Mouse (Mus musculus) heart, adult 8-10 months (tissue): ENCODE measurements around the gene 1700013G24Rik. TPM values are rescaled to one million over a fixed set of nuclear protein-coding genes. Genes with fewer than 3 reads are reported as not detected.

Source experiments
- DNase-seq: peaks from one replicate; pipeline ENCODE4 v3.0.0; 2022; ENCODE audit warnings: low spot score
- total RNA-seq, 4 experiments: library from RNA; stranded (reverse); gene quantifications; 2 replicates each; pipeline ENCODE4 v1.2.4; 2022

1700013G24Rik gene
- total RNA-seq, 4 experiments from 2014 or later = not detected

DNA sequence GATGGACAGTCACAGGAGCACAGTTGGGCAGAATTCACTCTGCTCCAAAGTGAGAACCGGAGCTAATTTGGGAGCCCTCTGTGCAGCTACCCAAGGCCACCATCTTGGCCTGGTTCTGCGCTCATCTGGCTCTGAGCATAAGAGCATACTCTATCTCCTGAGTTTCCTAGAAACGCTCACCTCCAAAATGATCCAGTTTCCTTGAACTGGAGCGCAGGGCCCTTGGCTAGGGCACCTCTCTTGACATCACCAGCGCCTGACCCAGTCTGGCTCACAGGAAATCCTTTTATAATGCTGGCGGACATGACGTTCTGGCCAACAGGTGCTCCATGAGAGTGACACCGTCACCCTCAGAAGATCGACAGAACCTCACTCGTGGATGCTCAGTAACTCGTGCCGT lies 3.5 kb downstream of the 1700013G24Rik start:
- DNase-seq = no peak

DNA sequence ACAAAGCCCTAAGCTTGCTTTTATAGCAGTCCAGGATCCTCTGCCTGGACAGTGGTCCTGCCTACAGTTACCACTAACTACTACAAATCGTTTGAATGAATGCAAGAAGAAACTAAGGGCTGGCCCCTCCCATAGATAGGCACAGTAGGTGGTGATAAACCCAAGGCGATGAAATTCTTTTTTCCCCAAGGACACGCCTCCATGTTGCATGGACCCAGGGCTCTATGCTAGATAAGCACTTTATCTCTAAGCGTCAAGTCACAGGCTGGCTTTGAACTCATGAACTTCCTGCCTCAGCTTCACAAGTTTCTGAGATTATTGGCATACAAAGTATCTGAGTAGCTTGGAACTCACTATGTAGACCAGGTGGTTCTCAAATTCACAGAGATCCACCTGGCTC lies 4.2 kb downstream of the 1700013G24Rik start:
- no peak for DNase-seq

DNA sequence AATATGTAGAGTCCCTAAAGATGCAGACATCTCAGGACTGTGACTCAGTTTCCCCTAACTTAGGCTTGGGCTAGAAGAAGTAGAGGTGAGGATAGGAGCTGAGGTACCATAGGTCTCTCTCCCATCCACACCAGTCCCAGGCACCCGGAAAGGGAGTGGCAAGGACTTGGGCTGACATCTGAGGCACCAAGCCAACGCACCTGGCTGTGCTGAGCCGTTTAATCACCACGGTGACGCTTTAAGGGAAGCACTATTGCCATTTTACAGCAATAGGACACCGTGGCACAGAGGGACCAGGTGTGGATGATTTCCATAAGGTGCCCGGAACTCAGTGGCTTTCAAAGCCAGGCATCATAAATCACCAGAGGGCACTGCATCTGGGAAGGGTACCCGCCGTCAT lies 5.2 kb downstream of the 1700013G24Rik start:
- DNase-seq = no peak

DNA sequence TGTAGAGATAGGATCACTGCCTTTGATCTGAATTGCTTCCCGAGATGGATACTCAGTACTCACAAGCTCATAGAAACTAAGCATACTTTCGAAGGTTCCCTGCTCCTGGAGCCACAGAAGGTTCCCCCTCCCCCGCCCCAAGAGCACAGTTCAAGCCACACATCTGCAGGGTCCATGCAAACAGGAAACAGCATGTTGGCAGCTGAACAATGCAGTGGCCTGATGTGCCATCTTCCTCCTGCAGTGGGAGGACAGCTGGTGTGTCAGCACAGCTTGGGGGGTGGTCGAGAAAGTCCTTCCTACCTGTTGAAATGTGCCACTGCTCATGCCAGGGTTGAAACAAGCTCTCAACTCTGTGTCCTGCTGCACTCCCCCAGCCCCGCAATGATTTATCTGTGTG lies 5.8 kb downstream of the 1700013G24Rik start:
- DNase-seq = no peak

DNA sequence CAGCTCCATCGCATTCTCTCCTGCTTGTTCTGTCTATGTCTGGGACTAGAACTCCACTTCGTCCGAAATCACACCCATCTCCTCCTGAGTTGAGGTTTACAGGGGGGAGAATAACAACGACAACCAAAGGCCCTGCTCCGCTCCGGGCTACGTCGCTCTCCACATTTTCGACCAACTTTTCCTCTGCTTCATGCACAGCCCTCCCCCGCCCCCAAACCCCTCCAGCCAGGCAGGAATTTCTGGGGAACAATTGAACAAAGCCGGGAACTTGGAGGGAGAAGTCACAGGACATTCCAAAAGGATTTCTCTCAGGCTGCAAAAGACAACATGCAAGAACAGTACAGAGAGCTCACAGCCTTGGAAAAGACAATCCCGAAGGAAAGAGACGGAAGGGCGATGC lies 7.6 kb downstream of the 1700013G24Rik start:
- no peak for DNase-seq

DNA sequence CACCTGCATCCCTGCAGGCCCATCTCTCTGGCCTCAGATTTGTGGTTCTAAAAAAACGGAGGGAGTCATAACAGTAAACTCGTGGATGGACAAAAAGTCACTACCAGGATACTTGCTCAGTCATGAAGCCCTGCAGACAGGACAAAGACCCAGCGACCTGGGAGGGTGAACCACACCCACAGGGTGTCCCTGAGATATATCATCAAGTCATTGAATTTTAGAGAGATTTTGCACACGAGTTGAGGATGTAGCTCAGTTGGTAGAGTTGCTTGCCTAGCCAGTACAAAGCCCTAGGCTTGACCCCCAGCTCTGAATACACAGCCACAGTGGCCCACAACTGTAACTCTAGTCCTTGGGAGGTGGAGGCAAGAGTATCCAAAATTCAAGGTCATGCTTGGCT lies 8.1 kb downstream of the 1700013G24Rik start:
- no peak for DNase-seq

DNA sequence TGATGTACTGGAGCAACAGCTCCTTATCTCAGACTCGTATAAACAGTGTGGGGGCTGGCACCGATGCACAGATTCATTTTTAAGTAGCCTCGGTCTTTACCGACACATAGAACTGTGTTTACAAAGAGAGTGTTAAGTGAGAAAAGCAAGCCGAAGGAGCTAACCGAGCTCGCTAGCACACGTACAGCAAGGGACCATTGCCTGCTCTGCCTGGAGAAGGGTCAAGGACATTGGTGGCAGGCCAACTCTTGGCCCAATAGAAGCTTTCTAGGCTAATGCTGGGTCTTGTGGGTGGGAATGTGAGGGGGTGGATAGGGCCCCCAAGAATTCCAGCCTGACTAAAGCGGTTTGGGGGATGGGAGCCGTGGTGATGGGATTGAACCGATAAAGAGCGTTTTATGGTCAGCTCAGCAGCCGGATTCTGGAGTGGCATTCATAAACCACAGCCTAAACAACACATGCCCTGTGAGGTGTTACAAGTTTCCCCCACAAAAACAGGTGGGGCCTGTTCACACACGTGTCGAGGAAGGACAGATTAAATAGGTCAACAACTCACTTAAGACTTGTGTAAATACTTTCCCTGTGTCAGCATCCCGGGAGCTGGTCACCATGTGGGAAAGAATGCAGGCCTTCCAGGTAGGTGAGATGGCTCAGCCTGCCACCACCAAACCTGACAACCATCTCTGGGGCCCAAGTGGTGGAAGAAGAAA lies 9.1 kb downstream of the 1700013G24Rik start:
- no peak for DNase-seq

DNA sequence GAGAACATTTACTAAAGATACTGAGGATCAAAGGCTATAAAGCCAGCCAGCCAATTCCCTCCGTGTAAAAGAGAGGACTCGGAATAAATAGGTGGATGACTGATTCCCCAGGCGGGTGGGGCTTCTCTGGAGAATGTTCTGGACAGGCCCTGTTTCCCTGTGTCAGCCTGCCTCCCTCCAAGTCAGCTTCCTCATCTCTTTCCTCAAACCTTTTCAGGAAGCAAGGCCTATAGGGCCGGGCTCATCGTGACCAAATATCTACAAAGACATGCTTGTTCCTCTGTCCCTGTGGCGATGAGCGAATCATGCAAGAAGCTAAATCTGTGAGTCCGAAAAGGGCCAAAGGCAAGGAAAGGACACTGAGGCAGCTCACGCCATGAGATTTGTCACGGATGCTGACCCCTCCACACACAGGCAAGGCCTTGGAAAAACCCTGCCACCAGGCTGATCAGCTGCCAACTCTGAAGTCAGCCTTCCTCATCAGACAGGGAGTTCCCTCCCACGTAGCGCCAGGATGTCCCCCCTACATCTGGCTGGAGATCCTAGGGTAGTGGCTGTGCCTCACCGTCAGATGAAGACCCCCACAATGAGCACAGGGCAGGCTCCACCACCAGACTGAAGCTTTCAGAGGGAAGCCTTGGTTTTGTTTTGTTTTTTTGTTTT lies 12.2 kb downstream of the 1700013G24Rik start:
- no peak for DNase-seq

DNA sequence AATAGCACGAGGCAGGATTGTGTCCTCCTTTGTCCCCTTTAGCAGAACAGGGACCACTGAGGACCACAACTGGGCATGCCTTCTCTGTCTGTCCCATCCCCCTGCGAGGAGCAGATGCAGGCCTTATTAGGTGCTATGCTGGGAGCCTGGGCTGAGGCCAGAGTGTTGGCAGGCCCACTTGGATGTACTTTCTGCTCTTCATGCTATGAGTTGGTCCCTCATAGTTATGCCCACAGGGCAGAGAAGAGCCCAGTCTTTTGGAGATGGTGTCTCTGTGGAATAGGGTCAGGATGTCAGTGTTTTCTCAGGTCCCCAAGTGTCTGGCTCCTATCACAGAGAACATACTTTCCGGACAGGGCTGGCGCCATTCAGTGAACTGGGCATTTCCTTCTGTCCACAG lies 13.9 kb downstream of the 1700013G24Rik start:
- DNase-seq = no peak

DNA sequence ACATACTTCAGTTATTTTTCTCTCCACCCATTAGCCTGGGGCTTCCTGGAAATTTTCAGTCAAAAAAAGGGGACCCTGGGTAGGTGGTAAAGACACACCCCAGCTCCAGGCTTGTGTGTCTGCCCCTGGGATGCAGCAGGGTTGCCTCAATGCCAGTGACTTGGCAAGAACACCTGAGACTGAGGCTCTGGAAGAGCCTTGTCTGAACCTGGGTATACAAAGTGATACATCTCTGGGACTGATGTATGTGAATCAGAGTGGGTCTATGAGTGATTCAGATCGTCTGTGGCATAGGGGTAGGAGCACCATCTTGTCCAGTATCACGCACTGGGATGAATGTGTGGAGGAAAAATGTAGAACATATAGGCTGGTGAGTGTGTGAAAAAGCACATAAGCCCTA lies 14.4 kb downstream of the 1700013G24Rik start:
- DNase-seq = no peak

DNA sequence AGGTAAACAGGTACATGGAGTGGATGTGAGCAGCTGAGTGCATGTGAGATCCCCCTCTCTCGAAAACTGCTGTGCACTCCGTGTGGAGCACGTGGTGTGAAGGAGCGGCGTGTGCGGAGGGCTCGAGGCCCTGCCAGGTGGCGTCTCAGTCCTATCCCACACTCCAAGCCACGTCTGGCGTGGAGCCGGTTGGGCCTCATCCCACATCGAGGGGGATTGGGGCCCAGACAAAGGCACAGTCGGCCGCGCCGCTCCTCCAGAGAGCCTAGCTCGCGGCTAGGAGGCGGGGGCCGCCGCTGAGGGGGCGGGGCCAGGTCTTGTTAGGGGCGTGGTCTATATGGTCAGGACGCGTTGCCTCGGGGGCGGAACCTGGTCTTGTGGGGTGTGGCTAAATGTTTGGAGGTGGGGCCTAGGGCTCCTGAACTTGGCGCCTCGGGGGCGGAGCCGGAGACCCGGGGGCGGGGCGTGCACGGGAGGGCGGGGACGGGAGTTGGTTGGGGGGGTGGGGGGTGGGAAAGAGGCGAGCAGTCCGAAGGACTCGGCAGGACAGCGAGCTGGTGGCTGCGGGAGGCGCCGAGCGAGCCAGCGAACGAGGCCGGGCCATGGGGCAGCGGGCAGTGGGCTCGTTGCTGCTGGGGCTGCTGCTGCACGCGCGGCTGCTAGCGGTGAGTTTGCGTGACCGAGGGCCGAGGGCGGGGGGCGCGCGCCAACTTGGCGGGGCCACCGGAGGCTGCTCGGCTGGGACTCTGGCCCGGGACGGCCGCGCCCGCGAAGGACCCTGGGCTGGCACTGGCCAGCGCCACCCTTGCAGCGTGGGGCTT lies 15.4 kb downstream of the 1700013G24Rik start, which contains the start of gene Hspg2:
TSS of gene Hspg2 (plus strand) at position 510 of the 821 bp plus-strand sequence.
- DNase-seq = peak; percentile 98

DNA sequence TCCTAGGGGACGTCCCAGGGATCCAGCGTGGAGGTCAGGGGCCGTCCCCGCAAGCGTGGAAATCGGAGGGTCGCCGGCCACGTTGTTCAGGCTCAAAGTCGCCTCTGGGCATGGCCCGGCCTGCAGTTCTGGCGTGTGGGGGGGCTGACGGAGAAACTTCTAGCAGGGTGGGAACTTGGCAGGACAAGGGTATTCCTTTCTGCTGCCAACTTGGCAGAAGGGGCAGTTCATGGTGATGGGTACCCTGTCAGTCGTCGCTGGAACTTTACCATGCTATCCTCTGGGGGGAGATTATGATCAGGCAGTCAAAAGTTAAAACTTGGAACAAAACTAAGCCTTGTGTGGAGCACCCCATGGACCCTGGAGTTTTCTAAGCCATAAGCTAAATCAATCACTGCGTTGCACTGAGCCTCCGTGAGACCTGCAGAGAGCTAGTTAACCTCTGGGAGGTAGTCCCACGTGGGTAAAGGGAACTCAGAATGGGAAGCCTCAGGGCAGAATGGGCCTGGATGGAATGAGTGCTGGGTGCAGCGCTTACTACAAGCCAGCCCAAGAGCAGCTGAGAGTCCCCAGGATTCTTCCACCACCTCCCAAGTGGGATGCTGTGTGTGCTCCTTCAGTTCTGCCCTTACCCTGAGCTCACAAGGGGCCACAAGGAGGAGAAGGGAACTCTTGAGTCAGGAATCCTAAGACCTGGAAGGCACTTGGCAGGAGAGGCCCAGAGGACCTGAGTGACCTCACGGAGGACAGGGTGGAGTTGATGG lies 16.2 kb downstream of the 1700013G24Rik start:
- no peak for DNase-seq

DNA sequence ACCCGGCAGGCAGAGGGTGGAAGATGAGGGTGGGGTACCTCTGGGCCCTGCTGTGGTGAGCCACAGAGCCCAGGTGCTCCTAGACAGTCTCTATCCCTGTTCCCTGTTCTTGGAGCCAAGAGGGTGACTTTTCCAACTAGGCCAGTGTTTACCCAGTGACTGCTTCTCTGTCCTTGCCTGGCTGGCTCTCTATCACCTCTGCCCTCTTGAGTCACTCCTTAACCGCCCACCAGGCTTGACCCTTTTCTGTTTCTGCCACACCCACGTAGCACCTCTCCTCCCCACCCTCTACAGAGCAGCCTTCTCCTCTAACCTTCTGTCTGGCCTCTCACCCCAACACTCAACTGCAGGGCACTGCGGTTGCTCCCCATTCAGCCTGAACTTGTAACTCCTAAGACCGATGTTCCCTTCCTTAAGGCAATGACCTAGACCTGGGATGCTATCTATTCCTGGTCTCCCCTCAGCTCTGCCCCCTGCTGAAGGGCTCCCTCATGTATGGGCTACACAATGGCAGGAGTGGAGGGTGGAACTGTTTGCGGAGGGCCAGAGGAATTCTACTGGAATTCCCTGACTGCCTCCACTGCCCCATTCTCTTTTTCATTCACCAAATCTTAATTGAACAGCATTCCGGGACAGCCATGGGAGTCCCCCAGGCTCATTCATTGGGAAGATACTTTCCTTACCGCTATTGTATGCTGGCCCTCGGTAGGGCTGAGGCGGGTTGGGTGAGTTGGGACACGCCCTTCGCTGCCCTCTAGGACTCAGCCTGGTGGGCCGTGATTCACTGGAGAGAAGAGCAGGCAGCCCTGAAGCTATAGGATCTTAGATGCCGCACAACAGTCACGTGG lies 17.0 kb downstream of the 1700013G24Rik start:
- DNase-seq = no peak

DNA sequence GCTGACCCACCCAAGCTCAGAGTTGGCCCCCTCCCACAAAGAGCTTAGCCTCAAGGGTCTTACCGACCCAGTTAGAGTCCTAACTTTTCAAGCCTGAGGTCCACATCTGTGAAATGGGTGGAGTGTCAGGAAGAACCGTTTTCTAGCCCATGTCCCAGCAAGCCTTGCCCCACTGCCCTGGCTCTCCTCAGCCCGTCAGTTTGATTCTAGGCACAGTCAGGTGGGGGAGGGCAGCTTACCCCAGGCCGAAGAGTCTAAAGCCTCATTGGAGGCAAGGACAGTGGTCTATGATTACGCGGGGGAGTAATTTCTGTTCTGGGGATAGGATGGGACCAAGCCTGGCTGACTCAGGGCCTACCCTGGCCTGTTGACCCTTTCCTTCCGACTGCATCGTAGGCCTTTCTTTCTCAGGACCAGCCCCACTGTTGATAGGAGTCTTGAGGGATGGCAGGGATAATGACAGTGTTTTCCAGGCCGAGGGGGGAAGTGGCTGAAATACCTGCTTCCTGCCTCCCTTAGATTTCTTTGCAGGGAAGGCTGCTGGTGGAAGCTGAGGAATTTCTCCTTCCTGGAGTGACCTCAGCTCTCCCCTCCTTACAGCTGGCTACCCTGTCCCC lies 17.7 kb downstream of the 1700013G24Rik start:
- no peak for DNase-seq

DNA sequence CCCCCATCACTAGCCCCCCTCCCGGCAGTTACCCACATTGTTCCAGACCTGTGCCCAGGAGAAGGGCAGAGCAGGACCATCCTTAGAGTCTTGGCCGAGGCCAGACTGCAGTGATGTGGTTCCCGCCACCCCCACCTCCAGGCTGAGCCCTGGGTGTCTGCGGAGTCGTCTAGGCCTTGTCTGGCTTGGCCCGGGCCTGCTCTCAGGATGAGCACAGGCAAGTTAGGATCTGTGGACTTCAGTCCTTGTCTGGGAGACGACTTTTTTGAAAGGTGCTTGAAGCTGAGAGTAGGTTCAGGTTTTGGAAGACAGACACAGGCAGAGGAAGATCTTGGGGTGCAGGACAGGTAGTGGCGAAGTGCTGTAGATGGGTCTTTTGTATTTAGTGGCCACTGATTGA lies 18.2 kb downstream of the 1700013G24Rik start:
- no peak for DNase-seq

DNA sequence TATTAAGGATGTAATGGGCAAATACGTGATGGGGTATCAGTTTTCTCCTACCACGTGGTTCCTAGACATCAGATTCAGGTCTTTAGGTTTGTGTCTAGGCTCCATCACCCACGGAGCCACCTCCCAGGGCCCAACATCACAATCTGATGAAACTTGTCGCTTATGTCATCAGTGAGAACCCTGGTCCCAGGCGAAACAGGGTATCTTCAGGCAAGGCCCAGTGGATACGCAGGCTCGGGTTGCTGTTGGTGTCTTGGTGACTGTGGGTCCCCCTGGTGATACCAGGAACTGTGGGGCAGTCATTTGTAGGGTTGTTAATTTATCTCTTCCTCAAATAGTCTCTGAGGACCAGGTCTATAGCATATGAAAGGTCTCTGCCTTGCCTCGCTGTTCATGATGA lies 20.2 kb downstream of the 1700013G24Rik start:
- no peak for DNase-seq

DNA sequence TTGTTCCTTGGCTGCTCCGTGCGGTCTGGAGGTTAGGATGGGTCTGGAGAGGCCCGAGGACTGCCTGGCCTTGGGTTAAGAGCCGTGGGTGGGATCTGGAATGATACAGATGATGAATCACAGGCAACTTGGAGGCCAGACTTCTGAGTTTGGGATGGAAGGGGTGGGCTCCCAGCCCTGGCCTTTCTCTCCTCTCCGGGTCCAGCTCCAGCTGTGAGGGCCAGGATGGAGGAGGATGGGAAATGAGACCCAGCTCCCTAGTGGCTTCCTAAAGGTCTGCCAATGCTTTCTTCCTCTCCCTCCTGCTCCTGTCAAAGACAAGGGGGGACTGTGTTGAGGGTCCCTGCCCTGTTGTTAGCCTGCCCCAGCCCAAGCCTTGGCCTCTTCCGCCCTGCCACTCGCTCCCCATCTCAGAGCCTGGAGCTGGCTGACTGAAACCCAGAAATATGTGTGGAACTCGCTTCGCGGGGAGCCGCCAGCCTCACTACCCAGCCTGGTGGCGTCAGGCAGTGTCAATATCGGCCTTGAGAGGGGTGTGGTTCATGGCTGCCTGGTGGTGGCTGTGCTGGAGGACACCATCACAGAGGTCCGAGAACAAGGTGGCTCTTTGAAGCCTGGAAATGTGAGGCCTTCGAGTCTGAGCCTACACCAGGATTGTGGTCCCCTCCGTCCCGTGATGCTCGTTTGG lies 20.8 kb downstream of the 1700013G24Rik start:
- no peak for DNase-seq

DNA sequence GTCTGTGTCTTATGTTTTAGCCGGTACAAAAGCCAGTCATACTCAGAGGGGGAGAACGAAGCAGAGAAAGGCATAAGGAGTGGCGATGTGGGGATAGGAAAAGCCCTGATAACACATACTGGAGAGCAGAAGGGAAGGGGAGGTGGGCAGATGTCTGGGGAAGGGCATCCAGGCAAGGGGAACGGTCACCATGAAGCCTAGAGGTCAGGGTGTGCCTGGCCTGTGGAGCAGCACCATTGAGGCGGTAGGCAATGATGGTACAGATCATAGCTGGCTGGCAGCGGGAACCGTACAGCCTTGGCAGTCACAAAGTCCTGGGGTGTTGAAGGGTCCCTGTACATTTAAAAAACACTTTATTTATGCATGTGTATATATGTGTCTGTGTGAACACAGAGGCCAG lies 21.6 kb downstream of the 1700013G24Rik start:
- DNase-seq = no peak

DNA sequence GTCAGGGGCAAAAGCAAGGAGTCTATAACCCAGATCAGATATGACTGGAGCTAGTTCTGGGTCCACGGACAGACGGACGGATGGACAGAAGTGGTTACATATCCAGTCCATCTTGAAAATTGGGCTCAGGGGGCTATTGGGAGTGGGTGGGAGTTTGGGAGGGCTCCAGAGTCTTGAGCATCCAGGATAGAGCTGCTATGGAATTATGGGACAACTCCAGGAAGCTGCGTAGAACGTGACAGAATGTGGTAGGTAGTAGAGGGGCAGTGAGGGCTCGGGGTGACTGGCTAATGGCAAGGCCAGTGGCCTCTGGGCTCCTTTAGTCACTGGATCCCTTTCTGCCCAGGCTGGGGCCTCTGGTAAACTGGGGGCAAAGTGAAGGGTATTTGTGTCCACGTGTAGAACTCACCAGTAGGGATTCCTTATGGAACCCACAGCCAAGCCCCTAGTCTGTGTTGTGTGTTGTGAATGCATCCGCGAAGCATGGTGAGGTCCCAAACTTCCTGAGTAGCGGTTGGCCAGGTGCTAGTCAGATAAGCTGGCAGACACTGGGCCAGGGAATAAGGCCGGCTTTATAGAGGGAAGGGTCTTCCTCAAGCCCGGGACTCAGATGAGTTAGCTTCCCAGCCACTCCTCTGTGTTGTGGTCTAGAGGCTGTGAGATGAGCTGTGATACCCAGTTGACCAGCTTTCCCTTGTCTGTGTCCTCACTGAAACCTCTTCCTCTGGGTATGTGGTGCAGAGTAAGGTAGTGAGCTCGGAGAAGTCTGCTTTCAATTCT lies 22.4 kb downstream of the 1700013G24Rik start:
- DNase-seq = no peak
